Mouse (Mus musculus): ENCODE measurements around the gene Pllp. TPM values are rescaled to one million over a fixed set of nuclear protein-coding genes. Genes with fewer than 3 reads are reported as not detected.

Gene Pllp
- total RNA-seq, 2 experiments from 2014 or later = not detected

- ATAC-seq (replicated peaks; ENCODE audit: poor library complexity, severe bottlenecking) = no peak
Observed at GRCm38 (mm10) chr8:94658031-94658430, 38.0 kb downstream of the Pllp start.

- ATAC-seq (replicated peaks; ENCODE audit: poor library complexity, severe bottlenecking) = no peak
Observed at GRCm38 (mm10) chr8:94654994-94655393, 41.1 kb downstream of the Pllp start.

GRCm38 (mm10) chr8:94652951-94653350 is 43.1 kb downstream of the Pllp start:
- ATAC-seq (replicated peaks; ENCODE audit: poor library complexity, severe bottlenecking) = no peak

GRCm38 (mm10) chr8:94649496-94649895 is 46.6 kb downstream of the Pllp start:
- ATAC-seq (replicated peaks; ENCODE audit: poor library complexity, severe bottlenecking) = no peak

GRCm38 (mm10) chr8:94646165-94646564 is 49.9 kb downstream of the Pllp start:
- no peak for ATAC-seq (replicated peaks; ENCODE audit: poor library complexity, severe bottlenecking)

- ATAC-seq (replicated peaks; ENCODE audit: poor library complexity, severe bottlenecking) = no peak
Observed at GRCm38 (mm10) chr8:94645202-94645601, 50.9 kb downstream of the Pllp start.

GRCm38 (mm10) chr8:94641938-94642337 is 54.1 kb downstream of the Pllp start:
- no peak for ATAC-seq (replicated peaks; ENCODE audit: poor library complexity, severe bottlenecking)

- no peak for ATAC-seq (replicated peaks; ENCODE audit: poor library complexity, severe bottlenecking)
Observed at GRCm38 (mm10) chr8:94641183-94641582, 54.9 kb downstream of the Pllp start.

GRCm38 (mm10) chr8:94634211-94634610 is 61.9 kb downstream of the Pllp start:
- peak; percentile 98 for ATAC-seq (replicated peaks; ENCODE audit: poor library complexity, severe bottlenecking)

GRCm38 (mm10) chr8:94633564-94634194 is 62.4 kb downstream of the Pllp start:
- ATAC-seq (replicated peaks; ENCODE audit: poor library complexity, severe bottlenecking) = no peak

Other genes with a start within 250 kb of the Pllp start
- gene Cpne2, start 163.3 kb downstream of the Pllp start, total RNA-seq (2014; fragmentation: Nextera tagmentation) = 106 and 114 TPM in 2 replicates
- gene Cpne2, start 163.3 kb downstream of the Pllp start, total RNA-seq (2017) = 53.9 and 56.5 TPM in 2 replicates
- gene Rspry1, start 94.3 kb downstream of the Pllp start, total RNA-seq (2014; fragmentation: Nextera tagmentation) = 27.4 and 28.0 TPM in 2 replicates
- gene Rspry1, start 94.3 kb downstream of the Pllp start, total RNA-seq (2017) = 29.9 and 33.0 TPM in 2 replicates
- gene Fam192a, start 94.3 kb downstream of the Pllp start, total RNA-seq (2014; fragmentation: Nextera tagmentation) = 30.4 and 64.9 TPM in 2 replicates
- 84.6 and 99.4 TPM in 2 replicates for gene Fam192a, start 94.3 kb downstream of the Pllp start, total RNA-seq (2017)
- 36.4 and 44.0 TPM in 2 replicates for gene Arl2bp, start 29.7 kb downstream of the Pllp start, total RNA-seq (2014; fragmentation: Nextera tagmentation)
- 41.1 and 100 TPM in 2 replicates for gene Arl2bp, start 29.7 kb downstream of the Pllp start, total RNA-seq (2017)
- gene Ccl22, start 49.3 kb upstream of the Pllp start, total RNA-seq (2014; fragmentation: Nextera tagmentation) = not detected in 2 replicates
- not detected in 2 replicates for gene Ccl22, start 49.3 kb upstream of the Pllp start, total RNA-seq (2017)
- 0.19 and 1.3 TPM in 2 replicates for gene Cx3cl1, start 75.7 kb upstream of the Pllp start, total RNA-seq (2014; fragmentation: Nextera tagmentation)
- gene Cx3cl1, start 75.7 kb upstream of the Pllp start, total RNA-seq (2017) = not detected in 2 replicates
- gene Ccl17, start 114.2 kb upstream of the Pllp start, total RNA-seq (2014; fragmentation: Nextera tagmentation) = not detected in 2 replicates
- gene Ccl17, start 114.2 kb upstream of the Pllp start, total RNA-seq (2017) = not detected in 2 replicates
- gene Coq9, start 142.0 kb upstream of the Pllp start, total RNA-seq (2014; fragmentation: Nextera tagmentation) = 49.5 and 54.4 TPM in 2 replicates
- 46.6 and 57.4 TPM in 2 replicates for gene Coq9, start 142.0 kb upstream of the Pllp start, total RNA-seq (2017)
- 45.7 and 48.0 TPM in 2 replicates for gene Ciapin1, start 142.1 kb upstream of the Pllp start, total RNA-seq (2014; fragmentation: Nextera tagmentation)
- gene Ciapin1, start 142.1 kb upstream of the Pllp start, total RNA-seq (2017) = 46.1 and 72.3 TPM in 2 replicates
- 57.6 and 75.3 TPM in 2 replicates for gene Polr2c, start 161.2 kb upstream of the Pllp start, total RNA-seq (2014; fragmentation: Nextera tagmentation)
- gene Polr2c, start 161.2 kb upstream of the Pllp start, total RNA-seq (2017) = 55.6 and 74.5 TPM in 2 replicates
- not detected in 2 replicates for gene Dok4, start 180.1 kb upstream of the Pllp start, total RNA-seq (2014; fragmentation: Nextera tagmentation)
- gene Dok4, start 180.1 kb upstream of the Pllp start, total RNA-seq (2017) = 0.13 and 0.62 TPM in 2 replicates
- not detected in 2 replicates for gene Ccdc102a, start 221.8 kb upstream of the Pllp start, total RNA-seq (2014; fragmentation: Nextera tagmentation)
- 0.34 and 1.5 TPM in 2 replicates for gene Ccdc102a, start 221.8 kb upstream of the Pllp start, total RNA-seq (2017)
- gene Adgrg5, start 227.4 kb upstream of the Pllp start, total RNA-seq (2014; fragmentation: Nextera tagmentation) = not detected in 2 replicates
- not detected in 2 replicates for gene Adgrg5, start 227.4 kb upstream of the Pllp start, total RNA-seq (2017)

All from granulocyte monocyte progenitor cell, adult 5-6 weeks (primary cell).